Mouse (Mus musculus) embryonic facial prominence, embryonic 10.5 days (tissue): ENCODE results near the gene 1700028J19Rik. TPM values are rescaled to one million over a fixed set of nuclear protein-coding genes. Genes with fewer than 3 reads are reported as not detected.
"Not testable (repeated sequence)": the region's sequence is repeated elsewhere in the genome, so short reads cannot be mapped to it uniquely, and the experiment has no call there.

ENCODE experiments used
- DNase-seq: peaks from one replicate; pipeline ENCODE4 v3.0.0-alpha.2; 2017; ENCODE audit warnings: low spot score
- H3K27ac ChIP-seq: fragments of 300-500 bp; sonication (generic); replicated peaks from 2 replicates; pipeline ENCODE4 v1.5.1; 2016; ENCODE audit warnings: mild to moderate bottlenecking
- H3K27me3 ChIP-seq: fragments of 300-500 bp; sonication (generic); replicated peaks from 2 replicates; pipeline ENCODE4 v1.6.1; 2016; ENCODE audit warnings: low read depth, mild to moderate bottlenecking; ENCODE audit not compliant: poor library complexity, severe bottlenecking
- H3K36me3 ChIP-seq: fragments of 300-500 bp; sonication (generic); replicated peaks from 2 replicates; pipeline ENCODE4 v1.6.1; 2016; ENCODE audit warnings: mild to moderate bottlenecking, moderate library complexity
- H3K4me1 ChIP-seq: fragments of 300-500 bp; sonication (generic); 2 replicates; pipeline ENCODE4 v1.6.1; 2016
- H3K4me3 ChIP-seq: fragments of 300-500 bp; sonication (generic); 2 replicates; pipeline ENCODE4 v1.5.1; 2016; ENCODE audit warnings: mild to moderate bottlenecking, moderate library complexity
- H3K9me3 ChIP-seq: fragments of 300-500 bp; sonication (generic); 2 replicates; pipeline ENCODE4 v1.6.1; 2016; ENCODE audit warnings: mild to moderate bottlenecking
- WGBS: fragments of 180-500 bp; shearing (Covaris S2); methylation state at CpG from one replicate; pipeline ENCODE4 v1.1.7; 2016; 5-methylcytosine and 5-hydroxymethylcytosine counted together
- polyA plus RNA-seq: library from polyadenylated mRNA; unstranded; fragments of >200 nt; fragmentation: Nextera tagmentation; extraction: Ambion mirVana; gene quantifications from 2 replicates; pipeline ENCODE4 v1.2.1, GENCODE M21; 2016

The 1700028J19Rik gene
- polyA plus RNA-seq, 1 experiment from 2014 or later = 1.1 TPM

DNA sequence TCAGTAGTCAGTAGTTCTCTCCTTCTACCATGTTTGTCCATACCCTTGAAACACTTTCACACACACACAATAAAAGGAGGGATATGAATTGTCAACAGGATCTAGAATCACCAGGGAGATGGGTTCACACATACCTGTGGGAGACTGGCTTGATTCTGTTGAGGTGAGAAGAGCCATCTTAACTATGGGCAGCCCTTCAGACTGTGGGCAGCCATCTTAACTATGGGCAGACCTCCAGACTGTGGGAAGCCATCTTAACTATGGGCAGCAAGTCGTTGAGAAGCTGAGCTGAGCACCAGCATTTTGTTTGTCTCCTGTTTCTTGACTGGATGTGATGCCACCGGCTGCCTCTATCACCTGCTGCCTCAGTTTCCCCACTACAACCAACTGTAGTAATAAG is 24.8 kb upstream of the 1700028J19Rik start:
- 78% methylated on average over 2 of the region's 2 CpGs for WGBS
- no peak for DNase-seq

DNA sequence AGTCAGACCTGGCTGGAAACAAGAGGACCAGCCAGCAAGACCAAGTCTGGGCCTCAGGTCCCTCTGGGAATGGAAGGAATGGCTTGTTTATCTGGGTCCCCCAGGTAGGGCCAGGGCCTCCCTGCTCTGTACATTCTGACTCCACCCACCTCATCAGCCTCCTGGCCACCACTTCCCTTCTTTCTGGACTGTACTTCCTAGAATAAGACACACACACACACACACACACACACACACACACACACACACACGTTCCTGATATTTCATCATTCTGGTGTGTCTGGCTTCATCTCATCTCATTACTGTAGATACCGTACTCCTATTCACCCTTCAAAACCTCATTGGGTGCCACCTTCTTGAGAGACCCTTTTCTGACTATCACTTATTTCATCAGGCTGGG is 22.9 kb upstream of the 1700028J19Rik start:
- DNase-seq = no peak
- Histone ChIP-seq H3K36me3 (no peaks in the 10 kb centered on the region), H3K9me3 (no peaks in the 10 kb centered on the region), H3K4me1 (no peaks in the 10 kb centered on the region), H3K27me3 (peaks cover 43% of the 10 kb centered on the region), H3K27ac (no peak overlapping the region), H3K4me3 (no peak overlapping the region)
- 91% methylated on average over 2 of the region's 2 CpGs for whole genome bisulfite sequencing

More for the DNA sequence above, 24.8 kb upstream of the 1700028J19Rik start:
- Histone ChIP-seq H3K4me3 (no peak overlapping the region), H3K27me3 (peaks cover 55% of the 10 kb centered on the region), H3K36me3 (no peaks in the 10 kb centered on the region), H3K4me1 (no peaks in the 10 kb centered on the region), H3K27ac (no peak overlapping the region), H3K9me3 (no peaks in the 10 kb centered on the region)

DNA sequence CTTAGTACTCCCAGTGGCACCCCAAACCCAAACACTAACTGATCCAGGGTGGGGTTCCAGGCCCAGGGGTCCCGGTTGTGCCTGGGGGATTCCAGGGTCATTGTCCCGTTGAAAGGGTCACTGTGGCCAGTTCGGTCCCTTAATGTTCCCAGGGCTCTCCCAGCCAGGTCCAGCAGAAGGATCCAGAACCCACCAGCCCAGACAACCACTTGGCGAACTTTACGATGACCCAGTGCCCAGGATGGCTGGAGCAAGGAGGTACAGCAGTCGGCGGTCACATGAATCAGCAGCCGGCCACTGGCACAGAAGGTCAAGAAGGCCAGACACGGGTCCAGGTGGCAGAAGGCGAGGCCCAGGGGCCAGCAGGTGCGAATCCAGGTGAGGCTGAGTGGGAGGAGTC is 21.6 kb upstream of the 1700028J19Rik start:
- H3K36me3 ChIP-seq = no peaks in the 10 kb centered on the region
- 77% methylated on average over 11 of the region's 11 CpGs for WGBS
- H3K4me3 ChIP-seq = no peak overlapping the region
- H3K27ac ChIP-seq = no peak overlapping the region
- H3K4me1 ChIP-seq = peaks cover 3% of the 10 kb centered on the region
- DNase-seq = no peak
- H3K9me3 ChIP-seq = no peaks in the 10 kb centered on the region
- H3K27me3 ChIP-seq = peaks cover 45% of the 10 kb centered on the region

DNA sequence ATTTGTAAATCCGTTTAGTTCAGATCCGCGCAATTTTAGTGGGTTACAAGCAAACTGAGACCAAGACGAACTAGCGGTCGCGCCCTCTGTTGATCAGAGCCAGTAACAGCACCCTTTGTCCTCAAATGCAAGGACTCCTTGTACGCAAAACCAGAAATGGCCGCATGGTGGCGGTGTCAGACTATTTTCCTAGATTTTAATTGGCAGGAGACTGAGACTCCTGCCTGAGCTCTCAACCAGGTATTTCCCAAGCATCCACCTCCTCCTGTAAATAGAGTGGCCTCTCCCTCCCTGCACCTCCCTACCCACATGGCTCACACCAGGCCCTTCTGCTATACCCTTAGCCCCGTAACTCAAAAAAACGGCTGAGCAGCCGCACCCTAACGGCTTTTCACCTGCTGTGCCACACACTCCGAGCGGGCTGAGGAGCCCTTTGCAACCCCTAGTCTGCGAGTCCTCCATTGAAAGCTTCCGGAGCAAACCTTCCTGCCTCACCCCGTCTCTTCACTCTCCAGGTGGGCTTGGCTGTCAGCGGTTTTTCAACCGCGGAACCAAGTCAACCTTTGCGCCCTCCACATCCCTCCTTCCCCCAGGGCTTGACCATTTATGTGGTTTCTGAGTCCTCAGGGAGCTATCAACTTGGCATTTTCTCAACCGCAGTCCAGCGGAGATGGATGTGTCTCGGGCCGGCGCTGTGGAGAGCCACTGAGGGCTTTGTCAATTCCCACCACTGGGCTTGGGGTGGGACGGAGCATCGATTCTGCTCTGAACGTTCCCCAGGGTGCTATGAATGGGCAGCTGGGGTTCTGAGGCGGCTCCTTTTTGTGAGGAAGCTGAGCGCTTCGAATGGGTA is 16.5 kb upstream of the 1700028J19Rik start:
- 2% methylated on average over 34 of the region's 34 CpGs for WGBS
- Histone ChIP-seq H3K4me3 (peak overlapping the region; percentile 39), H3K27ac (no peak overlapping the region), H3K36me3 (no peaks in the 10 kb centered on the region), H3K27me3 (peaks cover 54% of the 10 kb centered on the region), H3K9me3 (no peaks in the 10 kb centered on the region), H3K4me1 (peaks cover 7% of the 10 kb centered on the region)
- peak; percentile 93 for DNase-seq

DNA sequence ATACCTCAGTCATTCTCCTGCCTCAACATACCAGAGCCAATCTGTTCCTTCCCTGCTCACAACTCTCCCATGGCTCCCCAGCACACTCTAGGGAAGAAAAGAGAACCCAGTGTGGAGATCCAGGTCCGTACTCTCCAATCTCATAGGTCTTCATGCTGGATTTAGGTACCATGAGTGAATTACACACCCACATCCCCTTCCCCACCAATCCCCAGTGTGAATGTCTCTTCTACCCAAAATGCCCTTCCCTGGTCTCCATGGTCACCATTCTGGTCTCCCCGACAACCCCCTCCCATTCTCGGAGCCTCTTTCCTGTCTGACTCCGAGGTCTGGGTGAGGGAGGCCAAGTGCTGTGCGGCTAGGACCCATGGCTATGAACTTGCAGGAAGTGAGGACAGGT is 14.7 kb upstream of the 1700028J19Rik start, which contains the start of gene Gm15517:
Gene Gm15517, plus strand, starts transcription at position 301 of the 400 bp plus-strand sequence.
- no peak for DNase-seq
- H3K4me3 ChIP-seq = no peak within 1 kb of the TSS
- H3K9me3 ChIP-seq = no peaks in the 10 kb centered on the region
- peaks cover 7% of the 10 kb centered on the region for H3K4me1 ChIP-seq
- H3K27ac ChIP-seq = no peak within 1 kb of the TSS
- peaks cover 44% of the 10 kb centered on the region for H3K27me3 ChIP-seq
- H3K36me3 ChIP-seq = no peaks in the 10 kb centered on the region
- 54% methylated on average over 5 of the region's 5 CpGs for whole genome bisulfite sequencing

DNA sequence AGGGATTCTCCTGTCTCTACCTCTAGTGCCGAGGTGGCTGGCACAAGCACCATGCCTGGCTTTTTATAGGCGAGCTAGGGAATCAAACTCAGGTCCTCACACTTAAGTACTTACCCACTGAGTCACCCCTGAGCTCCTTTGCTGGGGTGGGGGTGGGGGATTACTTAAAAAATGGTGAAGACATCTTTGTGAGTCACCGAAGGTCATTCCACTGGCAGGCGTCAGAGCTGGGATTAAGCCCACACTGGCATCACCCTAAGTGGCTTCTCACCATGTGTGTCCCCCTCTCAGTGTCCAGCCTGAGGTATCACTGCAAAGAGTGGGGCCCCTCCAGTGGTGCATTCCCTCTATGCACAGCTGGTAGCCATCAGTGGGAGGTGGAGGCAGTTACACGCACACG is 13.9 kb upstream of the 1700028J19Rik start:
- WGBS = 78% methylated on average over 6 of the region's 6 CpGs
- peaks cover 44% of the 10 kb centered on the region for H3K27me3 ChIP-seq
- no peak for DNase-seq
- peaks cover 7% of the 10 kb centered on the region for H3K4me1 ChIP-seq
- no peak overlapping the region for H3K4me3 ChIP-seq
- no peaks in the 10 kb centered on the region for H3K9me3 ChIP-seq
- H3K36me3 ChIP-seq = no peaks in the 10 kb centered on the region
- H3K27ac ChIP-seq = no peak overlapping the region

DNA sequence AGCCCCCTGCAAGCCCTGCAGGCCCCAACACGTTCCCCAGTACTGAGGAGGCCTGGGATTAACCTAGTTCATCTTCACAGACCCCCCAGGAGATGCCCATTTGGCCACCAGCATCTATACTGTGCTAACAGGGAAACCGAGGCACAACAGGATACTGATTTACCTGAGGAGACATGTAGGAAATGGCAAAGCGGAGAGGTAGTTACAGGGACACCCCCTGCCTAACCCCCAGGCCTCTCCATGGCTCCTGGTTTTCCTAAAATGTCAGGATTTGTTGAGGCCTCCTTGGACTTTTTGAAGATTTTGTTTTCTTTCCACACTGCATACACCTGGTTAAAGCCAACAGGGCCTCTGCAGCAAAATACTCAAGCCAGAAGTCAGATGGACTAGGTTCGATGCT is 10.8 kb upstream of the 1700028J19Rik start, which contains the start of gene Acp4:
Gene Acp4, minus strand, starts transcription at position 101 of the 400 bp plus-strand sequence.
- 78% methylated on average over 4 of the region's 4 CpGs for WGBS
- H3K36me3 ChIP-seq = peaks cover 30% of the 10 kb centered on the region
- H3K27ac ChIP-seq = no peak within 1 kb of the TSS
- no peak for DNase-seq
- H3K4me3 ChIP-seq = no peak within 1 kb of the TSS
- peaks cover 20% of the 10 kb centered on the region for H3K27me3 ChIP-seq
- H3K9me3 ChIP-seq = no peaks in the 10 kb centered on the region
- H3K4me1 ChIP-seq = 0 out of 2 replicates have a peak, but pooled peaks cover 3% of the 10 kb centered on the region

DNA sequence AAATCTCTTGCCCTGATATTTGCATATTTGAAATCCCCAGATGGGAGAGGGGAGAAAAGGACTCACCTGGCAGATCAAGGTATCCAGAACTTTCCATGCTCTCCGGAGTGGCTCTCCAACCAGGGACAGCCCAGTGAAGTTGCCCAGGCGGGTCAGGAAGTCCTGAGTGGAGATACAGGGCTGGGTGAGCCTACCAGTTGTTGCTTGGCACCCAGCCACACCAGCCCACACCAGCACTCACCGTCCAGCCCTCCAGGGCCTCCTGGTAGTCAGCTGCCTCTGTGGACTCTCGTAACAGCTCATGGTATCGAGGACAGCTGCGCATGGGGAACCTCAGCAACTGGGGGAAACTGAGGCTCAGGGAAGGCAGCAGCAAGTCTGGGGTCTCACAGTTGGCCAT is 8.4 kb upstream of the 1700028J19Rik start:
- Histone ChIP-seq H3K27me3 (no peaks in the 10 kb centered on the region), H3K4me1 (0 out of 2 replicates have a peak, but pooled peaks cover 3% of the 10 kb centered on the region), H3K36me3 (peaks cover 52% of the 10 kb centered on the region), H3K4me3 (no peak overlapping the region), H3K27ac (no peak overlapping the region), H3K9me3 (no peaks in the 10 kb centered on the region)
- no peak for DNase-seq
- 88% methylated on average over 6 of the region's 6 CpGs for WGBS

DNA sequence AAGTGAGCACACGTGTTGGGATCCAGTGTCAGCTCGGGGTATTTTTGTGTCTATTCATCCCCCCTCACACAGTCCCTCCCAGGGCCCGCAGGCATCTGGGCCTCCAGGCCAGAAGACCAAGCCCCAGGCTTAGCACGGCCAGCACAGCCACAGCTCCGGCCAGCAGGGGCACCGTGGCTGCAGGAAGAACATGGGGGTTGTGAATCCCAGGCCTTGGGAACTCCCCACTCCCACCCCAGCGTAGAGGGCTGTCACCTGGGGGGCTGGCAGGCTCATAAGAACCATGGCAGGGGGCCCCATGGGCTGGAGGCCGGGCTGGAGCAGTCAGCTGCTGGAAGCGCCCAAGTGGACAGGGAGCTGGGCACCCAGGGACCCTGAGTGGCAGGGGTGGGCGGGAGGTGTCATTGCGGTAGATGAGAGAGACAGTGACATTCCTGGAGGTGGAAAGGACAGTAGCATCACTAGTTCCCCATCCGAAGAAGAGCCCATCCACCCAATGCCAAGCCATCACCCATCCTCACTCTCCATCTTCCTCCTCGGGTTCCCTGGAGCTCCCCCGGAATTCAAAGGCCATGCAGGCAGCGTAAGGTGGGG is 6.6 kb upstream of the 1700028J19Rik start:
- peaks cover 11% of the 10 kb centered on the region for H3K4me1 ChIP-seq
- H3K4me3 ChIP-seq = no peak overlapping the region
- H3K27ac ChIP-seq = no peak overlapping the region
- no peak for DNase-seq
- no peaks in the 10 kb centered on the region for H3K9me3 ChIP-seq
- no peaks in the 10 kb centered on the region for H3K27me3 ChIP-seq
- WGBS = 68% methylated on average over 15 of the region's 15 CpGs
- H3K36me3 ChIP-seq = peaks cover 70% of the 10 kb centered on the region

DNA sequence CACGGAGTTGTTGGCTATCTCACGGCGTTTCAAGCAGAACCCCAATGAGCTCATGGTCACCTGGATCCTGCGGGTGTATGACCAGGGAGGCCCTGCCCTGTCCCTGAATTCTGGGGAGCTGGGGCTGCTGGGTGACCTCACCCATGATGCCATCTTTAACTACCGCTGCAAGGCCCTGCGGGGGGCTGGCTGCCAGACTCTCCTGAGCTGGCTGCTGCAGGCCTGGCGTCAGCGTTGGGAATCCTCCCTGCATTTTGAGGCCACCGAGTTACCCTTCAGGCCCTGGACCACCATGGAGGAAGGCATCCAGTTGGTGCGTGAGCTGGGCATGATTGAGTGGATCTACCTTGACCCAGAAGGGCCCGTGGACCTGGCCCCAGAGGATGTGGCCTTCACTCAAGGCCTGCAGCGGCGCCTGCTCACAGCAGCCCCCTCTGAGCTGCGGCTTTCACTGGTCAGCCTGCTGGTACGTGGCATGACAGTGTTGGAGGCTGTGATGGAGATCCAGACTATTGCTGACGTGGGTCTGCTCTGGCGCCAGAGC is 4.3 kb upstream of the 1700028J19Rik start:
- Histone ChIP-seq H3K36me3 (peaks cover 74% of the 10 kb centered on the region), H3K4me1 (peaks cover 16% of the 10 kb centered on the region)
- WGBS = 92% methylated on average over 17 of the region's 17 CpGs
- H3K27me3 ChIP-seq, H3K9me3 ChIP-seq, DNase-seq, H3K27ac ChIP-seq, H3K4me3 ChIP-seq: not testable (repeated sequence)

DNA sequence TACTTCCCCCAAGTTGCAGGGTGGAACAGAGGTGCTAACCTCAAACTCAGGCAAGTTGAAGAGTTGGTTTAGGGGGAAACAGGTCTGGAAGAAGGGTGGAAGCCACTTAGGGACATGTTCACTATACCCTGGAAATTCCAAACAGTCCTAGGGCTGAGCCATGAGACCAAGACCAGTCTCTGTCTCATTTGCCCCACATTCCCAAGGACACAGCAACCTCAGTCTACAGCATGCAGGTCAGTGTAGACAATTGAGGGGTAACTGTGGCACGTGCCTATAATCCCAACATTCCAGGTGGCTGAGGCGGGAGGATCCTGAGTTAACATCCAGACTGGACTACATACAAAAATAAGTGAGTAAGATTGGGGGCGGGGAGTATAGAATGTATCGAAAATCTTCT is 2.8 kb upstream of the 1700028J19Rik start:
- Histone ChIP-seq H3K9me3 (no peaks in the 10 kb centered on the region), H3K4me1 (peaks cover 20% of the 10 kb centered on the region), H3K36me3 (peaks cover 64% of the 10 kb centered on the region), H3K27ac (no peak overlapping the region), H3K27me3 (no peaks in the 10 kb centered on the region), H3K4me3 (peak overlapping the region; percentile 91; the same call in 1 of the 2 replicates)
- 96% methylated on average over 4 of the region's 4 CpGs for WGBS
- DNase-seq = no peak

DNA sequence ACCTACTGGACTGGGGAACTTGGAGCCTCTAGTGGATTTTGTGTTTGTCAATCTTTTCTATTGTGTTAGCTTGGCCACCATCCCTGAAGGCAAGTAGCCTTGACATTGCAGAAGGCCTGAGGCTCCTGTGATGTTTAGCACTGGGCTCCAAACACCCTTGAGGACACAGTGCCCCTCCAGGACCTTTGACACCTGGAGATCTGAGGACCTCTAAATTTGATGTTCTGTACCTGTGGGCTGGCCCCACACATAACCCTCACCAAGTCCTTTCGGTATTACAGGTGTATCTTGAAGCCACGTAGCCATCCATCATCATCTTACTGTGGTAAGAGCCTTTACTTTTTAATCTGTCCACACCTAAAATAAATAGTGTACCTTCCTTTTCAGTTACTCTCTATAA is 1.5 kb upstream of the 1700028J19Rik start:
- no peak for DNase-seq
- peaks cover 20% of the 10 kb centered on the region for H3K4me1 ChIP-seq
- no peaks in the 10 kb centered on the region for H3K27me3 ChIP-seq
- peaks cover 52% of the 10 kb centered on the region for H3K36me3 ChIP-seq
- peak overlapping the region; percentile 91 for H3K4me3 ChIP-seq
- H3K9me3 ChIP-seq = no peaks in the 10 kb centered on the region
- no peak overlapping the region for H3K27ac ChIP-seq
- WGBS = 90% methylated on average over 2 of the region's 2 CpGs
